Mouse (Mus musculus): ENCODE measurements around the gene Rgs11.

DNA sequence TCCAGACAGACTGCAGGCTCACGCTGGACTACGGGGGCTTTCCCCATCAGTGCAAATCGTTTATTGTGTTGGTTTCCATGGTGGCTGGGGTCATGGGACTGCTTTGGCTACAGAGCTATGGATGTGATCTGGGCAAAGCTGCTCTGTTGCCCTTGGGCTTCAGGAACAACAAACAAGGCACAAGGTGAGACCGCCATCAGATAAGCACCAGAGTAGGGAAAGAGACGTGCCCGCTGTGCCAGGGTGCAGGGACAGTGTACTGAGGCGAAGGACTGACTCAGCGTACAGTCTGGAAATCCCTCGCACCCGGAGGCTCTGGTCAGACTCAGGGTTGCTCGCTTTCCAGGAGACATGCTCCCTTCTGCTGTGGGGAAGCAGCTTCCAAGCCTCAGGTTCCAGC lies 9.9 kb downstream of the Rgs11 start:
- no peak for TF ChIP-seq CTCF (IDR thresholded peaks at IDR 0.05; ENCODE audit: low read depth)
- TF ChIP-seq EP300 (optimal IDR thresholded peaks at IDR 0.05), result no peak
